Mouse (Mus musculus) ZHBTc4 (cell line): ENCODE measurements around the gene Stk40.

ENCODE experiments used
- DNase-seq: peaks from one replicate; pipeline ENCODE4 v3.0.0-alpha.2; 2011; ENCODE audit warnings: low read depth, low spot score

The Stk40 gene

DNA sequence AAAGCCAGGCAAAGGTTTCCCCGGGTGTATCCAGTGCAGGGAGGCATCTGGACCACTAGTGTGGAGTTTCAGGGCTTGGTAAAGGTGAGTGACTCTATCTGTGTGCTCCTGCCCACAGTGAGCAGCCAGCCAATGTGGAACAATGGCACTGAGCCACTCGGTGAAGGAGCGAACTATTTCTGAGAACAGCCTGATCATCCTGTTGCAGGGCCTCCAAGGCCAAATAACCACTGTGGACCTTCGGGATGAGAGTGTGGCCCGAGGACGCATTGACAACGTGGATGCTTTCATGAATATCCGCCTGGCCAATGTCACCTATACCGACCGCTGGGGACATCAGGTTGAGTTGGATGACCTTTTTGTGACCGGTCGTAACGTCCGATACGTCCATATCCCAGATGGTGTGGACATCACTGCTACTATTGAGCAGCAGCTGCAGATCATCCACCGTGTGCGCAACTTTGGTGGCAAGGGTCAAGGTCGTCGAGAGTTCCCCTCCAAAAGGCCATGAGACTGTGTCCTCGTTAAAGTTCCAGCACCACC is 6.0 kb upstream of the Stk40 start:
- no peak for DNase-seq

DNA sequence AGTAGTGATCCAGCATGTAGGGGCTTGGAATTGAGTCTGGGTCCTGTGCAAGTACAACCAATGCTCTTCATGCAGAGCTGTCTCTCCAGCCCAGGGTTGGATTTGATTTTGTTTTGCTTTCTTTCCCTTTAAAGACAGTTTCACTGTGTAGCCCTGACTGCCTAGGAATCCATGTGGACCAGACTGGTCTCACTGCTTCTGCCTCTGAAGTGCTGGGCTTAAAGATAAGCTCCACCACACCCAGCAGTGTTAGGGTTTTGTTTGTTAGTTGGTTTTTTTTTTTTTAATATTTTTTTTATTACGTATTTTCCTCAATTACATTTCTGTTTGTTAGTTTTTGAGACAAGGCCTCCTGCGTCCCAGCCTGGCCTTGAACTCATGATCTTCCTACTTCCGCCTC is 4.4 kb upstream of the Stk40 start:
- no peak for DNase-seq

DNA sequence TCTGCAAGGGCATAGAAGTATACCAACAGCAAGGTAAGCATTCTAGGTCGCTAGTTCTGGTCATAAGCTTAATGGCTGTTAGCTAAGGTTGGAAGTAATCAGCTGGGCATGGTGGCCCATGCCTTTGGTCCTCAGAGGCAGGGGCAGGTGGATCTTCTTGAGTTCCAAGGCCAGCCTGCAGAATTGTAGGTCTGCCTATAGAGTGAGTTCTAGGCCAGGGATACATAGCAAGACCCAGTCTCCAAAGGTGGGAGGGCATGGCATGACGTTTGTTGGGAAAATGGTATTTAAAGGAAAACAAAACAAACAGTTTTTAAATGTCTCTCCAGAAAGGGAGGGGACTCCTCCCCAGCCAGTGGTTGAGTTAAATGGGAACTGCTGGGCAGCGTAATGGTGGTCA is 3.0 kb upstream of the Stk40 start:
- no peak for DNase-seq

DNA sequence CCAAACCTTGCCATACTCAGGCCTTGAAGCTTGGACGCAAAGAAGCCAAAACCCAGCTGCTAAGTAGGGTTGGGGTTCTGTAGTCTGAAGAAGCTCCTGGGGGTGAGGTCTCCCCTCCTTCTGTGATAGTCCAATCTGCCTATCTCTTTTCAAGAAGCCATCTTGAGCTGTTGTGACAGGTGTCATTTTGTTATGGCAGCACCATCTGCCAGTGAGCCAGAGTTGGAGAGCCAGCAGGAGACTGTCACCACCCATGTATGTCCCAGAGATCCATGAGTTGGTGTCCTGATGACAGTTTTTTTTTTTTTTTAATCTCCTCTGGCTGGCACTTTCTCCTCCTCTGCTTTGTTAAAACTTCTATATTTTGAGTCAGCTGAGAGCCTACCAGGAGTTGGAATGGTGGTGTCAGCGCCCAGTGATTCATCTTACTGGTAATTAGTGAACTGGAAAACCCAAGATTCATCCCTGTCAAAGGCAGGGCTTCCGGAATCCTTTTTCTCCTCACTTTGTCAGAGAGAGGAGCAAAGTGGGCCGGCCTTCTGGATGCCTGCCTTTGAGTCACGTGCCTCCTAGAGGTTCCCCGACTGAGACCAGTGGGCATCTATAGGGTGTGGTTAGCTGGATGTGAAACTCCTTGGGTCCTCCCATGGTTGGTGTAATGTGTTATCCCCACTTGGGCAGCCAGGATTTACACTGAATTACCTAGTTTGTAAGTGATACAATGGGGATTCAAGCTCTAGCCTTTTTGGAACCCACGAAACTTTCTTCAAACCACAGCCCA is 1.5 kb upstream of the Stk40 start:
- DNase-seq = peak; percentile 78

DNA sequence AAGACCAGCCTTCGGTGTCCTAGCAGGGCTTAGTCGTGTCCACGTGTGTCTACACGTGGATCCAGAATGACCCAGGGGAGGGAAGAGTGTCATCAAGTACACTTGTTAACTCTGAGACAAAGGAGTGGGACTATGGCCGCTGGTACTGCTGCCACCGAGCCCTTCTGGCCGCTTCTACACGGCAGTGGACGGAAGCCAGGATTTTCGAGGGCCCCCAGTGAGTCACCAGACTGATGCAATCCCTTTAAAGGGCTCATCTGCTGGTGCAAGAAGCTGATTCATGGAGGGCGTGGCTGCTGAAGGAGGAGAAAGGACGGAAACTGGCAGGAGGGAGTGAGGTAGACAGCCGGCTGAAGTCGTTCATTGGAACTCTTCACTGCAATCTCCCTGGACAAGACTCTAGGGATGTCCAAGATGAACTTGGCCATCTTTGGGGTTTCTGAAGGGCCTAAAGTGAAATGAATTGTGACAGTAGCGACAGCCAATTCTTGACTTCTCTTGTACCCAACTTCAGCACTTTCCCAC is 638 bp upstream of the Stk40 start:
- peak; percentile 78 for DNase-seq

DNA sequence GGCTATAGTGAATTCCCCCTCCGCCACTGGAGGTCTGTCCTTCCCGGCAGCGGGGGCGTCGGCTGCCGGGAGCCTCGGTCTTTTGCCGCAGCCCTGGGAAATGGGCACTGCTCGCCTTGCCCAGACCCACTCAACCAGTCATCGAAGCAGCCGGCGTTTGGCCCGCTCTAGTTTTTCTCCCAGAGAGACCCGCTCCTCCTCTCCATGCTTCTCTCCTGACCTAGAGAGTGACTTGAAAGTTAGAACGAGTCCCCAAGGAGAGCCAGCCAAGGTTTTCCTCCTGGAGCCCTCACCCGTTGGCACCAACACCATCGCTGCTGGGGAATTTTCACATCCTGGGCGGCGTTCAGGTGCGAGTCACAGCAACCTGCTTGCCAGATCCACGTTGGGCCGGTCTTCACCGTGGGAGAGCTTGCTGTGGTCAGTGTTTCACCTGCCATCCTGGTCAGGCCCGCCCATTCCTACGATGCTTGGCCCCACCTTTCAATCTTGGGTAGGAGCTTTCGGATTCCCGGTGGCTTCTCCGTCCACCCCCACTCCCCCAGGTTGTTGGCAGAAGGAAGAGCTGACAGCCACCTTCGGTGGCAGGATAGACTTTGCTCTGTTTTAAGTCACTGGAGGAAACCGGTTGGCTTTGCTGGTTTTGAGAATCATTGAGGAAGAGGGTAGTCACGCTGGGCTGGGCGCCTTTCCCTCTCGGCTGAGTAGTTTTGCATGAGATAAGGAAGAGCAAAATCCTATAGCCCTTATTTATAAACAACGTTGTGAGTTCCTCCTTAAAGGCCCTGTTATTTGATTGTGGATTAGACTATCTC is 711 bp downstream of the Stk40 start:
- DNase-seq = no peak

DNA sequence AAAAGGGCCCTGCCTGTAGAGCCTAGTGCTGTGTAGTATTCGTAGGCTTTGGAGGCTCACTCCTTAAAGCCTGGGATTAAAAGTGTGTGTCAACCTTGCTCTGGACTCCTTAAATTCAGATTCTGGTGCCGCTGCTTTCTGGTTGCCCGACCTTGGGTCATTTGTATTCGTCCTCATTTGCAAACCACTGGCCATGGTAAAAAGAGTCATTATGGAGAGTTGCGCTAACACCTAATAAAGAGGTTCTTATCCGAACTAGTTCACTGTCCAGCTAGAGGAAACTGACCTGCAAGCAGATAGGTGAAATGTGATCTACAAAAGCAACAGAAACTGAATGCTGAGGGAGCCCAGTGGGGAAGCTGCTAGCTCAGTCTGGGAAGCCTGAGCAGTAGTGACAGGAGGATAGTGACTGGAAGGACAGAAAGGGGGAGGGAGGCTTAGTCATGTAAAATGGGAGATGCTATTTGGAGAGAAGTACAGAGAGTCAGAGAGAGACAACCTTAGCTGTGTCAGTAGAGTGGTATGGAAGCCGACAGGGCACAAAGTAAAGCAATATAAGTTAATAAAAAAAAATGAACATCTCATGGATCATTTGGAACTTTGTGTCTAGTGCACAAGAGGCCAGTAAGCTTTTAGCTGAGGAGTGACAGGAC is 1.5 kb downstream of the Stk40 start:
- no peak for DNase-seq

DNA sequence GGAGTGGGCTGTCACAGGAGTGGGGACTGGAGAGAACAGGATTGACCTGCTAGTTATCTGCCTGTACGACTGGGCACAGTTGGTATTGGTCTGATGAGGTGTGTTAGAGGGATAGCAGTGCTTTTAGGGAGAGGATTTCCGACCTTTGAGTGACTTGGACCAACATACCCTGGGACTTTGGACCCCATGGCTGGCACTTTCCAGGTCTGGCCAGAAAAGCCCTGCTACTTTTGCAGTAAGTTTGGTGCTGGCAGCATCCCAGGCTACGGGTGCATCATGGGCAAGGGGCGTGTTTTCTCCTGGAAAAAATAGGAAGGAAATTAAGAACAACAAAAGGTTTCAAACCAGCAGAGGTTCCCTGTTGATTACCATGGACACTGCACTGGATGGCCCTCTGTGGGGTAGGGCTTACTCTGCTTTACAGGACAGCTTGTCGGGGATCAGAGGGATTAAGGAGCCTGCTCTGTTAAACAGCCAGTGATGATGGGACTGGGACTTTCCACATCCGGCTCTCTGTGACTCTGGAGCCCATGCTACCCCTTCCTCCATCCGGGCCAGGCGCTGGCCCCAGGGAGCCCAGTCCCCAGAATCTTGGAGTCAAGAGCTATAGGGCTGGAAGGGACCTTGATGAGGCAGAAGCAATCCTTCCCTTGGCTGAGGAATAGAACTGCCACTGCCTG is 4.4 kb downstream of the Stk40 start:
- DNase-seq = no peak

DNA sequence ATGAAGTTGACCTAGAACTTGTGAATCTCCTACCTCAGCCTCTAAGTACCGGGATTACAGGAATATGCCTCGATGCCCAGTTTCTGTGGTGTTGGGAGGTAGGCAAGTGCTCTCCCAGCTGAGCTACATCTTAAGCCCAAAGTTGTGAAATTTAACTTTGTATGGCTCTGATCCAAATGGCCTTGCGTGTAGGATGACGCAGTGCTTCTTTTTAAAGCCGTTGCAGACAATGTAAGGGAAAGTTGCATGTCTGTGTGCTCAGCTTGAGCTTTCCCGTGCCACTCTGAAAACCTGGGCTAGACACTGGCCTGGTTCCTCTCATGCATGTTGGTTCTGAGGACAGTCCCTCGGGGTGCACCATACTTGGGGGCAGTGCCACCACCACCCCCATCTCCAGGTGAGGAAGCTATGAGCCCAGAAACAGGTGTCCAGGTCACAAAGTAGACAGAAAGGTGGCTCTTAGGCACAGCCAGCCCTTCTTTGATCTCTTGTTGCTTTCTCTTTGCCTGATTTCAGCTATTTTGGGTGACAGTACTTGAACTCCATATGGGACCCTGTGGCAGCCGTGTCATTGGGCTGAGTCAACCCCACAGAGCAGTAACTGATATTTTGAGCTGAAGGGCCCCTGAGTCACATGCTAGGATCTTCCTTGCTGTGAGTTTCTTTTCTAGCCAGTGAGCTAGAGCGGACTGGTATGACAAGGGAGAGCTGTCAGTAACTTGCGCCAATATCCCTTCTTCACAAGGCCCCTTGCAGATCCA is 6.0 kb downstream of the Stk40 start:
- DNase-seq = no peak

DNA sequence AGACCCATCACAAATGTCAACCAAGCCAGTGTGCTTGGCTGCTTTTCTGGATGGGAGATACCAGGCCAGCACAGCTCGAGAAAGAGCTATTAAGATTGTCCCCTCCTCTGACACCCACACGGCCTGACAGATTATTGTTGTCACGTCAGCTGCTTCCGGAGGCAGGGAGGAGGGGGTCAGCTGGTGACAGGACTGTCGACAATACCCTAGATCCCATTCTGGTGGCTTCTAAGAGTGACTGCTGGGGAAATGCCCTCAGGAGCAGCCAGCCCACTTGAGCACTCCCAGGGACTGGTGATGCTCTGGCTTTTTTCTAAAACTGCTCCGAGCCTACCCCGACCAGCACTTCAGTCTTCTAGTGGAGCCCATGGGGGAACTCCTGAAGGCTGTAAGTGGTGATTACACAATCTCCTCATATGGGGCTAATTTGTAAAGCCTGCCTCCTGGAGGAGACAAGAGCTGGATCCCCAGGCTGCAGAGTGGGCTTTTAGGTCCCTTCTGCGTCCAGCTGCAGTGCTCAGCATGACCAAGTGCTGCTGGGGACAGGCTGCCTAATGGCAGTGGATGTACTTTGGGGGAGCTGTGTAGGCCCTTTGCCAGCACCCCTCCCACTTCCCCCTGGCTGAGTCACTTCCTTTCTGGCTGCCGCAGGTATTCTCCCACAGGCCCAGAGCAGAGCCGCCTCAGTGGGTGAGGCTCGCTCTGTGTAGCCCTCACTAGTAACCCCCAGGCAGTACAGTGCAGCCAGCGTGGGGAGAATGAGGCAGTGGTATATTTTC is 6.8 kb downstream of the Stk40 start:
- DNase-seq = peak; percentile 36

DNA sequence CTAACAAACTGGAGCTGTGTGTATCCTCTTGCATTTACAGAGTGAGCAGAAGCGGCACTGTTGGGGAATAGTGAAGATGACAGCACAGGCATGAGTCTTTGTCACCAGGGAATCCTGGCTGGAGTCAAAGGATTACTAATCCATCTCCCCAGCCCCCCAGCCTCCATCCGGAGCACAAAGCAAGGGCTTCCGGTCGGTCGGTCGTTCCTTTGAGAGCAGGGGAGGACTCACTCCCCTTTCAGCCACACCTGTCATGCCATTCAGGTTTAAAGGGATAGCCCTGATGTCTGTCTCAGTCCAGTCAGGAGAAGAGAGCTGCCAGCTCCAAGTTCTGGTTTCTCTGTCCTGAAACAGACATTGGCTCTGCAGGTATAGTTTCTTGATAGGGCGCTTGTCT is 7.4 kb downstream of the Stk40 start:
- peak; percentile 64 for DNase-seq

DNA sequence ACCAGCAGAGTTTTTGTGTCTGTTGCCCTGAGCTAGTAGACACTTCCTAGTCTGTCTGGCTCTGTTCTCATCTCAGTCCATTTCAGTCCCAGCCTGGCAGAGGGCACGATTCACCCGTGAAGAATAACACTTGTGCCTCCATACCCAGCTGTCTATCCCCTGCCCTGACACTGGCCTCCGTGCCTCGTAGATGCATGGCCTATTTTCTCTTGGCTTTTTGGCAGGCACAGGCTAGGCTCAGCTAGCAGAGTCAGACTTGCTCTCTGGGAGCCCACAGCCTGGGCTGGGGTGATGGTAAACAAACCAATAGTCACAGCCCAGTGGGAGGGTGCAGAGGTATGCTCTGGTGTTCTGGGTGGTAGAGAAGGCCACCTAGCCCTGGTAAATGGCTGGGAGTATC is 9.5 kb downstream of the Stk40 start:
- no peak for DNase-seq

DNA sequence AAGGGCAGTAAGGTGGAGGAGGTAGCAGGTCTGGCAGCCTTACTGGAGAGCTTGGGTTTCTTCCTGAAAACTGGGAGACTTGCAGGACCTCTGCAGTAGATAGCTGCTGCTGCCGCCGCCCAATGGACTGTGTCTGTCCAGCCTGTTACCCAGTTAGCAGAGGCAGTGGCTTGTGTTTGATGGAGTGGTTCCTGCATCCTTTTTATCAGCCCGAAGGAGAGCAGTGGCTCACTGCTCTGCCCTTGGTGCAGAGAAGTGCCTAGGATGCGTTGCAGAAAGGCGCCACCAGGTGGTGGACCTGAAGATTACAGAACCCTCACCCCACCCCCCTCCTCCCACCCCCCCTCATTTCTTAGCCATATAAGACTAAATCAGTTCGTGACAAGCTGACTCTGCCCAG is 10.2 kb downstream of the Stk40 start:
- peak; percentile 72 for DNase-seq

DNA sequence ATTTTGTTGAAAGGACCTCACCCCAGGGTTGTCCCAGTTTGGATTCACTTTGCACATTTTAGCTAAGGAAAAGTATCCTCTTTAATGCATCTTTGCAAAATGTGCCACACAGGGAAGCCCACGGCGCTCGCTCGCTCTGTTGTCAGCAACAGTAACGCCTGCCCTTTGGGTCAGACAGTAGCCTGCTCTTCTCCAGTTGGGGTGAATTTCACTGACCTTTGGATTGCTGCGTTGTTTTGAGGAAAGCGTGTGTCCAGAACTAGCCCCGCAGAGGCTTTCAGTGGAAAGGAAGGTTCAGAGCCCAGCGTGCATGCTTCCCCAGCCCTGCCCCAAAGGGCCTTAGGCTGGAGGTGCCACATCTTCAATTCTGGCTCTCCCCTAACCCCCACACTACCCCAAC is 11.7 kb downstream of the Stk40 start:
- DNase-seq = no peak

DNA sequence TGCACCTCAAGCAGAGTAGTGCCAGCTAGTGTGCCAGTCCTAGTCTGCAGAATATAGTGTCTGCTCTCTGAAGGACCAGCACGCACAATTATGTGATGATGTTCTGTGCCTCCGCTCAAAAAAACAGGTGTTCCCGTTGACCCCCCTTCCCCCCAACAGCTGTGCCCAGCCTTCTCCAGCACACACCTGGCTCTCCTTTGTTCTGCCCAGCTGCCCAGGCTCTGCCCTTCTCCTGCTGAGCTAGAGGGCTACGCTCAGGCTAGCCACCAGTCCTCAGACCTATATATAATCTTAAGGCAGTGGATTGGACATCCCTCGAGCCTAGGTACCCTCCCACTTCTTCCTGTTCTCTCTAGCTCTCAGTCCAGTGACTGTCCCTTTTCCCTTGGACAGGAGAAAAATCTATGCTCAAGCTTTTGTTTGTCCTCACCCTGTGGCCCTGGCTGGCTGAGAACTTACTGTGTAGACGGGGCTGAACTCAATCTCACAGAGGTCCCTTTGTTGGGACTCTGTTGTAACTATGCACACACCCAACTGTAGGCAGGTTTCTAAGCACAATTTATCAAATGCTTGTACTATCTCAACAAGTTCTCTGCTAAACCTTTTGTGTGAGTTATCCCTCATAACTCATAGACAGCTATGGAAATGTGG is 12.2 kb downstream of the Stk40 start:
- no peak for DNase-seq

DNA sequence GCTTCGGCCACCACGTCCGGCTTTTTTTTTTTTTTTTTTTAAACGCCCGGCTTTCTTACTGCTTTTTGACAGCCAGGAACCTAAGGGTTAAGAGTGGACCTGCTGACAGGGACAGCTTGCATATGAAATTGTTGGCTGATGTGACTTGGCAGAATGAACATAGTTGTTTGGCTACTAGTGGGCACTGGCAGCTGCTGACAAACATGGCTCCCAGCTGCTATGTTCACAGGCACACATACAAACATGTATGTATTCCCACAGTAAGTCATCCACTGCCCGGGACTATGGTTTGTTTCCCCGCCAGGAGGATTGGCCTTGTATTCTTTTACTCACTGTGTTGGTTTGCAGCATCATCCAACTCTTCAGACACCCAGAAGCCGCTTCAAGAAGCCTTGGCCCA is 13.4 kb downstream of the Stk40 start:
- DNase-seq = no peak

DNA sequence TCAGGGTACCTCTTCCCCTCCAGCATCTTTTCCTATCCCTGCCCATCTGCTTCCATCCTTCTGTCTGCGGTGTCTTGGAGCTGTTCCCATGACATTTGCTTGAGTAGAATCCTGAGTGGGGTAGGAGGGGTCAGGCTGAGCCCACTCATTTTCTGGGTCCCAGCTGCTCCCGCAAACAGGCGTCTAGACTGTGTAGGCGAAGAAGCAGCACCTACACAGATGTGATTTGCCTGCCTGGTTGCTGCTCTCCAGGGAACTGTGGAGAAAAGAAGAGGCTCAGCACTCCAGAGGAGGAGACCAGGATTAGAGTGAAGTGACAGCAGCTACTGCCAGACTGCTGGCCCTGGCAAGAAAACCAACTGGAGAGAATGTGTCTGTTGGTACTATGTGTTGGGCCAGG is 14.9 kb downstream of the Stk40 start:
- no peak for DNase-seq

DNA sequence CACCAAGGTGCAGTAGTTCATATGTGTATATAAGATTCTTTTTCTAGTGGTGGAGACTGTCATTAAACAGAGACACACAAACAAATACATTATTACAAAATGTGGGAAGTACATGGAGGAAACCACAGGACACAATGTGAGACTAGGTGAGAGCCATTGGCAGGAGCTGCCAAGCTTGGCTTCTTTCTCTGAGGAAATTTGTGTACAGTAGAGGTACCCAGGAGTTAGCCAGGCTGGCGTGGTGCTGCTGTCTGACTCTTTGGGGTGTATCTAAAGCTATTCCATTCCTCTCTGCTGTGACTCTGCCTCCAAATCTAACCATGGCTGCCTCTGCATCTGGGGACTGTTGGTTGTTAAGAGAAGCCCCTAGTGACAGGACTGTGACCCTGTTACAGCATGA is 15.3 kb downstream of the Stk40 start:
- no peak for DNase-seq

DNA sequence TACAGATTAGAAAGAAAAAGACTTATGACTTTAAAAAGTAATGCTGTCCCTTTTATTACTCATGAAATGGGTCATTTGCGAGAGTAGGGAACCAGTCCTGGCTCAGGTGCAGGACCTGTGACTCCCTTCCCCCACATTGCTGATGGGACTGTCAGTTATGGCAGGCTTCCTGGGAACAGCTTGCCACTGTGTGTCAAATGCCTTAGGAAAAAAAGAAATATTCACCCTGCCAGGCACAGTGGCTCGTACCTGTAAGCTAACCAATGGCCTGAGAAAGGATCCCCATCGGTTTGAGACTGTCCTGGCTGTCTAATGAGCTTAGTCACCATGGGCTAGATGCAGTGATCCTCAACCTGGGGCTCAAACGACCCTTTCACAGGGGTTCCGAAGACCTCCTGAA is 16.3 kb downstream of the Stk40 start:
- DNase-seq = no peak

DNA sequence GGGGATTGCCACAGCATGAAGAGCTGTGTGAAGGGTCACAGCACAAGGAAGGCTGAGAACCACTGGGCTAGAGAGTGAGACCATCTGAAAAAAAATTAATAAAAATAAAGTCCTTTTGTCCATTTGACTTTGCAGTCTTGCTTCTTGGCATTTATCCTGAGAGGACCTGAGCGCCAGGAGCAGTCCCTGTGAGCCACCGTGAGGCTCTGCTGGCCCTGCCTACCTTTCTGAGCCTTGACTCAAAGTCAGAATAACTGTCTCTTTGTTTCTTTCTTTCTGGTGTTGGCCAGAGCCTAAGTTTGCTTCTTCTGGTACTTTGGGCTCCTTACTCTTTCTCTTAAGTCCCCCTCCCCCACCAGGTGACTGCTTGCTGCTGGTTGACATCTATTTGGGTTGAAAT is 16.7 kb downstream of the Stk40 start:
- DNase-seq = no peak
